Mouse (Mus musculus) limb, embryonic 14.5 days (tissue): ENCODE measurements around the gene Zdhhc16. TPM values are rescaled to one million over a fixed set of nuclear protein-coding genes. Genes with fewer than 3 reads are reported as not detected.
A peak's percentile ranks its signal among the peaks of the same experiment; 100 is the strongest.

Experiments
- ATAC-seq: fragments of 200-750 bp; cut with Nextera tagmentation; 2 replicates; pipeline ENCODE4 v1.8.0; 2017; ENCODE audit warnings: low read depth, moderate number of reproducible peaks, moderate TSS enrichment; ENCODE audit not compliant: low FRiP score
- DNase-seq: peaks from one replicate; pipeline ENCODE4 v3.0.0-alpha.2; 2015; ENCODE audit warnings: low spot score
- H3K27ac ChIP-seq: fragments of 300-500 bp; sonication (generic); replicated peaks from 2 replicates; pipeline ENCODE4 v1.5.1; 2014; ENCODE audit warnings: low read depth, mild to moderate bottlenecking, low read length, moderate library complexity, mixed read lengths
- H3K27me3 ChIP-seq: fragments of 300-500 bp; sonication (generic); 2 replicates; pipeline ENCODE4 v1.6.1; 2014; ENCODE audit warnings: low read length, mixed read lengths; ENCODE audit not compliant: control insufficient read depth, insufficient read depth
- H3K36me3 ChIP-seq: fragments of 300-500 bp; sonication (generic); 2 replicates; pipeline ENCODE4 v1.6.1; 2014; ENCODE audit warnings: mild to moderate bottlenecking, low read length, moderate library complexity, mixed read lengths; ENCODE audit not compliant: control insufficient read depth, insufficient read depth
- H3K4me1 ChIP-seq: fragments of 300-500 bp; sonication (generic); 2 replicates; pipeline ENCODE4 v1.6.1; 2014; ENCODE audit warnings: antibody characterized with exemption, low read length, mixed read lengths; ENCODE audit not compliant: control insufficient read depth, insufficient read depth
- H3K4me2 ChIP-seq: fragments of 300-500 bp; sonication (generic); replicated peaks from 2 replicates; pipeline ENCODE4 v1.6.1; 2014; ENCODE audit warnings: low read depth, mild to moderate bottlenecking, low read length, moderate library complexity; ENCODE audit not compliant: severe bottlenecking
- H3K4me3 ChIP-seq: fragments of 300-500 bp; sonication (generic); replicated peaks from 2 replicates; pipeline ENCODE4 v1.5.1; 2014; ENCODE audit warnings: low read length
- H3K9ac ChIP-seq: fragments of 300-500 bp; sonication (generic); 2 replicates; pipeline ENCODE4 v1.6.1; 2014; ENCODE audit warnings: mild to moderate bottlenecking, low read depth, low read length, moderate library complexity; ENCODE audit not compliant: severe bottlenecking
- H3K9me3 ChIP-seq: fragments of 300-500 bp; sonication (generic); 2 replicates; pipeline ENCODE4 v1.6.1; 2016; ENCODE audit warnings: low read length; ENCODE audit not compliant: control insufficient read depth
- POLR2A ChIP-seq: fragments of 200-500 bp; IDR thresholded peaks from 2 replicates; pipeline ENCODE4 v1.8.0; 2012; ENCODE audit warnings: inconsistent platforms, mild to moderate bottlenecking, moderate library complexity, borderline replicate concordance; ENCODE audit not compliant: insufficient read depth, insufficient read length; ENCODE audit errors: extremely low read depth
- WGBS: fragments of 180-500 bp; shearing (Covaris S2); extraction: QIAGEN DNeasy Blood & Tissue Kit; methylation state at CpG from one replicate; pipeline ENCODE4 v1.1.7; 2014; 5-methylcytosine and 5-hydroxymethylcytosine counted together
- polyA plus RNA-seq, 2 experiments: library from polyadenylated mRNA; depleted of rRNA in 1 of 2; stranded (reverse) in 1 of 2; unstranded in 1 of 2; fragments of >200 nt; fragmentation: Nextera tagmentation in 1 of 2; extraction: Ambion mirVana in 1 of 2; gene quantifications; 2 replicates each; pipeline versions ENCODE4 v1.2.1 to v1.2.3; 2012 to 2014

Zdhhc16 gene
- polyA plus RNA-seq, 2 experiments, result 79.2 to 114 TPM

GRCm38 (mm10) chr19:41993484-41993883 lies 60.2 kb downstream of the Zdhhc16 start:
- no peaks in the 10 kb centered on the region for H3K36me3 ChIP-seq
- no peak overlapping the region for H3K27ac ChIP-seq
- no peaks in the 10 kb centered on the region for H3K9me3 ChIP-seq
- DNase-seq (peak; percentile 87), ATAC-seq (no peak)
- H3K9ac ChIP-seq, result no peak overlapping the region
- no peak overlapping the region for H3K4me3 ChIP-seq
- no peak overlapping the region for H3K4me2 ChIP-seq
- H3K4me1 ChIP-seq, result peaks cover 29% of the 10 kb centered on the region
- WGBS, result 55% methylated on average over 6 of the region's 6 CpGs
- H3K27me3 ChIP-seq, result no peaks in the 10 kb centered on the region
- no peak for TF ChIP-seq POLR2A

Other genes starting within 250 kb of the Zdhhc16 start
- gene Slit1, start 189.8 kb upstream of the Zdhhc16 start, polyA plus RNA-seq (2012; rRNA removed), result 0.68 and 0.85 TPM in 2 replicates
- gene Slit1, start 189.8 kb upstream of the Zdhhc16 start, polyA plus RNA-seq (2014; fragmentation: Nextera tagmentation; extraction: Ambion mirVana), result 0.14 and 0.50 TPM in 2 replicates
- gene Arhgap19, start 131.4 kb upstream of the Zdhhc16 start, polyA plus RNA-seq (2012; rRNA removed), result 19.7 and 19.9 TPM in 2 replicates
- gene Arhgap19, start 131.4 kb upstream of the Zdhhc16 start, polyA plus RNA-seq (2014; fragmentation: Nextera tagmentation; extraction: Ambion mirVana), result 18.8 and 19.1 TPM in 2 replicates
- 1.5 and 1.9 TPM in 2 replicates for gene Frat1, start 103.5 kb upstream of the Zdhhc16 start, polyA plus RNA-seq (2012; rRNA removed)
- gene Frat1, start 103.5 kb upstream of the Zdhhc16 start, polyA plus RNA-seq (2014; fragmentation: Nextera tagmentation; extraction: Ambion mirVana), result 4.6 and 4.9 TPM in 2 replicates
- 3.6 and 4.7 TPM in 2 replicates for gene Frat2, start 85.3 kb upstream of the Zdhhc16 start, polyA plus RNA-seq (2012; rRNA removed)
- gene Frat2, start 85.3 kb upstream of the Zdhhc16 start, polyA plus RNA-seq (2014; fragmentation: Nextera tagmentation; extraction: Ambion mirVana), result 1.9 and 3.2 TPM in 2 replicates
- 13.9 and 15.0 TPM in 2 replicates for gene Rrp12, start 37.3 kb upstream of the Zdhhc16 start, polyA plus RNA-seq (2012; rRNA removed)
- gene Rrp12, start 37.3 kb upstream of the Zdhhc16 start, polyA plus RNA-seq (2014; fragmentation: Nextera tagmentation; extraction: Ambion mirVana), result 13.2 TPM in 2 replicates
- 465 and 490 TPM in 2 replicates for gene Pgam1, start 21.6 kb upstream of the Zdhhc16 start, polyA plus RNA-seq (2012; rRNA removed)
- gene Pgam1, start 21.6 kb upstream of the Zdhhc16 start, polyA plus RNA-seq (2014; fragmentation: Nextera tagmentation; extraction: Ambion mirVana), result 543 and 562 TPM in 2 replicates
- 35.9 and 40.1 TPM in 2 replicates for gene Exosc1, start 57 bp upstream of the Zdhhc16 start, polyA plus RNA-seq (2012; rRNA removed)
- gene Exosc1, start 57 bp upstream of the Zdhhc16 start, polyA plus RNA-seq (2014; fragmentation: Nextera tagmentation; extraction: Ambion mirVana), result 74.9 and 76.1 TPM in 2 replicates
- 83.7 and 102 TPM in 2 replicates for gene Mms19, start 47.7 kb downstream of the Zdhhc16 start, polyA plus RNA-seq (2012; rRNA removed)
- 30.0 and 36.1 TPM in 2 replicates for gene Mms19, start 47.7 kb downstream of the Zdhhc16 start, polyA plus RNA-seq (2014; fragmentation: Nextera tagmentation; extraction: Ambion mirVana)
- 38.9 and 50.1 TPM in 2 replicates for gene Ubtd1, start 48.3 kb downstream of the Zdhhc16 start, polyA plus RNA-seq (2012; rRNA removed)
- gene Ubtd1, start 48.3 kb downstream of the Zdhhc16 start, polyA plus RNA-seq (2014; fragmentation: Nextera tagmentation; extraction: Ambion mirVana), result 19.4 and 19.7 TPM in 2 replicates
- 0.58 and 0.96 TPM in 2 replicates for gene Ankrd2, start 102.5 kb downstream of the Zdhhc16 start, polyA plus RNA-seq (2012; rRNA removed)
- gene Ankrd2, start 102.5 kb downstream of the Zdhhc16 start, polyA plus RNA-seq (2014; fragmentation: Nextera tagmentation; extraction: Ambion mirVana), result 0.66 and 1.5 TPM in 2 replicates
- 3.5 and 3.7 TPM in 2 replicates for gene Hoga1, start 112.1 kb downstream of the Zdhhc16 start, polyA plus RNA-seq (2012; rRNA removed)
- 2.0 and 2.4 TPM in 2 replicates for gene Hoga1, start 112.1 kb downstream of the Zdhhc16 start, polyA plus RNA-seq (2014; fragmentation: Nextera tagmentation; extraction: Ambion mirVana)
- gene 4933411K16Rik, start 118.8 kb downstream of the Zdhhc16 start, polyA plus RNA-seq (2012; rRNA removed), result 0.34 and 0.49 TPM in 2 replicates
- 0.33 TPM in 1 of 2 replicates, not detected in the other for gene 4933411K16Rik, start 118.8 kb downstream of the Zdhhc16 start, polyA plus RNA-seq (2014; fragmentation: Nextera tagmentation; extraction: Ambion mirVana)
- gene Morn4, start 152.9 kb downstream of the Zdhhc16 start, polyA plus RNA-seq (2012; rRNA removed), result 22.8 and 25.8 TPM in 2 replicates
- gene Morn4, start 152.9 kb downstream of the Zdhhc16 start, polyA plus RNA-seq (2014; fragmentation: Nextera tagmentation; extraction: Ambion mirVana), result 20.0 and 25.5 TPM in 2 replicates
- gene Pi4k2a, start 157.0 kb downstream of the Zdhhc16 start, polyA plus RNA-seq (2012; rRNA removed), result 34.4 and 38.1 TPM in 2 replicates
- gene Pi4k2a, start 157.0 kb downstream of the Zdhhc16 start, polyA plus RNA-seq (2014; fragmentation: Nextera tagmentation; extraction: Ambion mirVana), result 29.9 and 32.8 TPM in 2 replicates
- 16.5 and 17.6 TPM in 2 replicates for gene Avpi1, start 195.6 kb downstream of the Zdhhc16 start, polyA plus RNA-seq (2012; rRNA removed)
- 34.2 and 34.8 TPM in 2 replicates for gene Avpi1, start 195.6 kb downstream of the Zdhhc16 start, polyA plus RNA-seq (2014; fragmentation: Nextera tagmentation; extraction: Ambion mirVana)
- gene Marveld1, start 213.9 kb downstream of the Zdhhc16 start, polyA plus RNA-seq (2012; rRNA removed), result 105 and 131 TPM in 2 replicates
- gene Marveld1, start 213.9 kb downstream of the Zdhhc16 start, polyA plus RNA-seq (2014; fragmentation: Nextera tagmentation; extraction: Ambion mirVana), result 25.4 and 36.4 TPM in 2 replicates
- 47.4 and 58.6 TPM in 2 replicates for gene Zfyve27, start 230.5 kb downstream of the Zdhhc16 start, polyA plus RNA-seq (2012; rRNA removed)
- gene Zfyve27, start 230.5 kb downstream of the Zdhhc16 start, polyA plus RNA-seq (2014; fragmentation: Nextera tagmentation; extraction: Ambion mirVana), result 13.1 and 16.5 TPM in 2 replicates